Mouse (Mus musculus) cerebellum, adult 11 months (tissue): ENCODE results near the gene Trpm7.
"Not testable (repeated sequence)": the region's sequence is repeated elsewhere in the genome, so short reads cannot be mapped to it uniquely, and the experiment has no call there.

Experiments
- DNase-seq: peaks from one replicate; pipeline ENCODE4 v3.0.0; 2022

Gene Trpm7

DNA sequence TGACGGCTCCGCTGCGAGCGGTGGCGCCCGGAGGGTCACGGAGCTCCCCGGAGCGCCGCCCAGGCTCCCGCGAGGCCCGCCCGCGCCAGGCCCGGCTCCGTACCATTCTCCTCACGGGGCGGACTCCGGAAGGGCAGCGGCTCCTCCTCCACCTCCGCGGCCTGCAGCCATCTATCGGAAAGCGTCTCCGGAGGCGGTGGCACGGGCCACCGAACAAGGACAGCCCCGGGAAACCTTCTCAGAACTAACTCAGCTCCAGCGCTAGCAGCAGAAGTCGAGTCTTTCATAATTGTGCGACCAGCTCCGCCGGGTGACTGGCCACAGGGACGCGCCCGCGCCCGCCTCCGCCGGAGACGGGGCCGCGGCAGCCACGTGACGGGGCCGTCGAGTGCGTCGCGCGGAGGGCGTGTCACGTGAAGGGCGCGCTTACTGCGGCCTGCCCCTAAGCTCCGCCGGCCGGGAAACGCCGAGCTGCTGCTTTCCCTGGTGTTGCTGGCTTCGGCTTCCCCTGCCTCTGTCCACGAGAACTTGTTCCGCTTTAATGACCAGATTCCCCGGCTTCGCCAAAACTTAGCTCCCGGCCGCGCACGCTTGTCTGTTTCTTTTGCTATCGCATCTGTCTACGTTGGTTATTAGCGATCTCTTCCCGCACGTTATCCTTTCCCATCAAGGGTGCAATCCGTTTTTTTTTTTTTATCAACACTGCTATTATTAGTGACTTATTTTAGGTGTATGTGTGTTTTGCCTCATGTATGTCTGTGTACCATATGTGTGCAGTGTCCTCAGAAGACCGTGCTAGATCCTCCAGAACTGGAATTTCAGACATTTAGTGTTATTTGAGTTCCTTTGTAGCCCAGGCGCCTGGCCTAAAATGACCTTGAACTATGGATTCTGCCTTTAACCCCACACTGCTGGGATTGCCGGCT lies at the start of gene Trpm7:
Trpm7 (minus strand) TSS at position 360 of the 926 bp plus-strand sequence.
- peak; percentile 90 for DNase-seq

DNA sequence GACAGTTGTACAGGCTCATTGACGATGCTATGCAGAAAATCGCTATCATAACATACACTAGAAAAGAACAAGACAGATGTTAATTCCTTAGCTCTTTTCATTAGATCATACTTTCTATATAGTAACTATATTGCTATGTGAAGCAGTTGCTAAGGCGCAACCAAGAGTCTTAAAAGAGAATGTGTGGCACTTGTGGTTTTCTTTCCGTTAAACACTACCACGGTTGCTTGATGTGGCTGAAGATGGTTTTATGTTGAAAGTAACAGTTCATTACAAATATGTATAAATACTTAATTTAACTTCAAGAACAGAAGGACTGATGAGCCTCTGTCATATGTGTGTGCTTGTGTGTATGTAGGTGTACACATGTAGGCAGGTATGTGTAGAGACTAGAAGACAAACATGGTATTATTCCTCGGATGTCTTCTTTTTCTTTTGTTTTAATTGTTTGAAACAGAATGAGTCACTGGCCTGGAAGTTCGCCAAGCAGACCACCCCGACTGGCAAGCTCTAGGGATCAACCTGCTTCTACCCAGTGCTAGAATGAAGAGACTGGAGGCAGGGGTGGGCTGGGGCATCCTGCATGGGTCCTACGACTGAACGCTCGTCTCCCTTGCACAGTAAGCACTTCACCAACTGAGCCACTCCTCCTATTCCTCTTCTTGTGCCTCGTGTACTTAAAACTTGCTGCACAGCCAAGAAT lies 44.5 kb upstream of the Trpm7 start:
- no peak for DNase-seq

DNA sequence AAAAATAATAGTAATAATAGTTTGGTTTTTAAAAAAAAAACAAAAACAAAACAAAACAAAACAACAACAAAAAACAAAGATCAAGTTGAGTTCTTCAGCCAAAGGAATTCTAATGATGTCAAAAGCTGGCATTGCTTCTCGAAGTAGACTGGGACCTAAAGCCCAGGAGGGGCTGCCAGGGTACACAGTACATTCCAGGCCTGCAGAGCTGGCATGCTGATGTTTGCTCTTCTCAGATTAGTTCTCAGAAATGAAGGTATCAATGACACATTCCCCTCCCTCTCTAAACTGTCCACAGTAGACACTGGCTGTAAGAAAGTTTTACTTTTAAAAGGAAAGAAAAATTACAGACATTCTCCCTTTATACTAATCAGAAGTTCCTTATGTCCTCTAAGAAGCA lies 40.2 kb upstream of the Trpm7 start:
- no peak for DNase-seq

DNA sequence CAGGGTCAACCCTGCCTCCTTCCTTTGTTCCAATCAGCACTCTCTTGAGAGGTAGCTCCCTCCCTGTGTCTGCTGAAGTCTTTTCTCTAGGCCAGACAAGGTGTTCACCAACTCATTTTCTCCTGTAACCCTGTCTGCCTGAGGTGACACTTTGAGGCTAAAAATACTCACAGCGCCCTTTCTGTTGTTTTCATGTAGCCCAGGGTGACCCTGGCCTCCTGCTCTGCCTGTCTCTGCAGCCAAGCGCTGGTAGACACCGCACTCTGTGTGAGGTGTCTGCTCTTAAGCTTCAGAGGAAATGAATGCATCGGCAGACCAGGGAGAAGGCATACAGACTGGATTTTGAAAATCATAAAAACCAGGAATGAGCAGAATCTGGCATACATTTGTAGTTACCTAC lies 38.1 kb upstream of the Trpm7 start:
- DNase-seq = no peak

DNA sequence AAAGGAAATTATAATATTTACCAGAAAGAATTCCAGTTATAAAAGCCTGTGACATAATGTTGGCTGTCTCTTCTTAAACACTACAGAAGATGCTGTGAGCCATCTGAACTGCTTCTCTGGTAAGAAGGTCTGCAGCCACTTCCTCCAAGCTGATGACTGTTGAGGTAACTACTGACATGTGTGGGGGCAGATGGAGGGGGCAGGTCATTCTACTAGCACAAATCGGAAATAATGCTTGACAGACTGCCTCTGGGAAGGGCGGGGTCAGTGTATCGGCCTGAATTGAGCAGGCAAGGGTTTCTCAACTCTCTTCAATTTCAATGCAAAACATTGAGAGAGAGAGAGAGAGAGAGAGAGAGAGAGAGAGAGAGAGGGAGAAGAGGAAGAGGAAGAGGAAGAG lies 28.1 kb upstream of the Trpm7 start:
- DNase-seq = no peak

DNA sequence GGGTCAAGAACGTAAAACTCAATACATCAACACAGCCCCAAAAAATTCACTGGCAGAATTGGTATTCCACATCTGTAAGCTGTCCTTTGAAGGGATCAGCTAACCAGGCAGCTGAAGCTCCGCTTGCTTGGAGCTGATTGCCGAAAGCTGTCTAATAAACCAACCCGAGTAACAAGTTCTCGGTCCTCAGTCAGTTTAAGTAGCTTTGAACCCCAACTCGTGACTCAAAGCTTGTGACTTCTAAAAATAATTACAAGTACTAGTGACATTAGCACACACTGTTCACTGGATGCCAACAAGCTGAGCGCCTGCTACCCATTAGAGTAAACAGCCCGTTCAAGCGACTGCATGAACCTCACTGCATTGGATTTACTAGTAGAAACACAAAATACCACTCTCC lies 21.5 kb upstream of the Trpm7 start:
- DNase-seq = no peak

DNA sequence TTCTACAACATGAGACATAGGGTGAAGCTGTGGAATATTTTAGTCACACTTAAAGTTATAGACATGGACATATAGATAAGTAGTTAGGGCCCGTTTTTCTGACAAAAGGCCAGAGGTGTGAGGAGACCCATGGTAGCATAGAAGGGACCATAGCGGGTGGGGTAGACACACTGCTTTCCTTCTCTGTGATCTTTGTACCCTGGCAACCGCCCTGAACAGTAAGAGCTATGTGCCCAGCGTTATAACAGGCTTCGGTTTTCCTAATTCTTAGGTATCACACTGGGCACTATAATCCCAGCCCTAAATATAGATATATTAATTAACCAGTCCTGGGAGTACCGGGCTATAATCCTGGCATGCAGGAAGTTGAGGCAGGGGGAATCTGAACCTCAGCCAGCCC lies 20.9 kb upstream of the Trpm7 start:
- no peak for DNase-seq

DNA sequence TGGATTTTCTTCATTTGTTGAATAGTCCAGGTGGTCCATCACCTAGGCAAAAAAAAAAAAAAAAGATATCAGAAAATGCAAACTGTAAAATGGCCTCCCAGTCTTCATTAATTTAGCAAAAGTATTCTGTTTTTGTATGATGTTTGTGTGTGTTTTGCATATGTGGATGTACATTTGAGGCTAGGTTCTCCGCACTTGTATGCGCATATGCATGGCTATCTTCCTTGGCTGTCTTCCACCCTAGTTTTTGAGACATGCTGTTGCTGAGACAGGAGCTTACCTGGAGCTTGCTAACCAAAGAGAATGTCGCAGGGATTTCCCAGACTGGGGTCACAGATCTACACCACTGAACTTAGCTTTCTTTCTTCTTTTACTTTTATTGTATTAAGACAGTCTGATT lies 18.2 kb upstream of the Trpm7 start:
- no peak for DNase-seq

DNA sequence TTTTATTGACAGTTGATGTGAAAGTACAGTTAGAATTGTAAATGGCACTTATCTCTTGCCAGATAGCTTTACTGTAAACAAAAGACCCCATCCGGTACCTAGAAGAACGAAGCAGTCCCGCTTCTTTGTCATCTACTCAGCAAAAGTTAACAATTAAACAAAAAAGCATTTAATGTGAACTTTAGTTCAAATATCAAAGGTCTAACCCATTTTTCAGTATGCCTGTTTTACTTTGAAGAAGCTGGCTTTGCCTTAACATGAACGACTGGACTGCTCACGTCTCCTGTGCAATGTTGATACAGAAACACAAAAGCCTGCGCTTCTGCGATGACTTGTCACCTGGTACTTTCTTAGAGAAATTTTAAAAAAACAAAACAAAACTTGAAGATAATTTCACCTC lies 16.3 kb upstream of the Trpm7 start:
- DNase-seq = no peak

DNA sequence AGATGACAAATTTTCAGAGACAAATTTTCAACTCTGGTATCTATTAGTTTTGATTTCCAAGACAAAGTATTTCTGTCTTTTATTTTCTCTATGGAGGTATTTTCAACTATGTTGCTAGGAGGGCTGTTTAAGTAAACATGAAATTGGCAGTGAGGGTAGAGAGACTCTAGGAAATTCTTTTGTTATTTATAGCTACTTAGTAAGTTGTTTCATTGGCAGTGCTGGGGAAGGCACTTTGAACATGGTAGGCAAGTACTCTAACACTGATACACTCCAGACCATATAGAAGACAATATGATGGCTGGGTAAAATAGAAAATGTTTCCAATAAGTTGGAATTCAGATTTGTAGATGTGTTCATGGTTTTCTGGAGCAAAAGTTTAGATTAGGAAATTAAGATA lies 15.7 kb upstream of the Trpm7 start:
- no peak for DNase-seq

DNA sequence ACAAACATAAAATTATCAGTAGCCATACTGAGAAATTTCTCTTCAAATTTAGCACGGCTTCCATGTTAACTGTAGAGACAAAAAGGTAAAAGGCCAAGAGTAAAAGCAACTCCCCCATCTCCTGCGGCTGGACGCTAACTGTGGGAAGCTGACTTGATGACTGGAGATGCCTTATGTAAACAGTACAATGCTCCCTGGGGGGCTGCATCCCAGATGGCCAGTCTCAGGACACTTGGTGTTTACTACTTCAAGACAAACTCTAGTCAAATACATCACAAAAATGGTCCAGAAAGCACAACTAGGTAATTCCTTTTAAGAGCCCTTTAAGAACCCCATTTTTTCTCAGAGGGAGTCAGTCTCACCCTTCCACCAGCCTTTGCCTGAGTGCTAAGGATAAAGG lies 11.1 kb upstream of the Trpm7 start:
- DNase-seq = no peak

DNA sequence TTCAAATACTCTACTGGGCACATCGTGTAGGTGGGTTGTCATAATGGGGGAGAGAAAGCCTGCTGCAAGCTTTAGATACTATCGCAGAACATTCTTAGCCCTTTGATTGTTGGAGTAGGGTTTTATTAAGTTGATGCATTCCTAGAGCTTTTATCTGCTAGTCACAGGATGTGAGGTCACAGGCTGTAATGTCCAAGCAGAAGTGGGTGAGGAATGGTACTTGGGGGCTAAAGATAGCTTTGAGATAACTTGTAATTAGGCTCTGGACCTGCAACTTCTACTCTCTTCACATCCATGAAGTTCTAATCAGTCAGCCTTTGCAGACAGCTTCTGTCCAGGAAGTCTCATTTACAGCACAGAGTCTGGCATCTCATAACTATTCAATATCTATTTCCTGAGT lies 9.8 kb upstream of the Trpm7 start:
- DNase-seq = no peak

DNA sequence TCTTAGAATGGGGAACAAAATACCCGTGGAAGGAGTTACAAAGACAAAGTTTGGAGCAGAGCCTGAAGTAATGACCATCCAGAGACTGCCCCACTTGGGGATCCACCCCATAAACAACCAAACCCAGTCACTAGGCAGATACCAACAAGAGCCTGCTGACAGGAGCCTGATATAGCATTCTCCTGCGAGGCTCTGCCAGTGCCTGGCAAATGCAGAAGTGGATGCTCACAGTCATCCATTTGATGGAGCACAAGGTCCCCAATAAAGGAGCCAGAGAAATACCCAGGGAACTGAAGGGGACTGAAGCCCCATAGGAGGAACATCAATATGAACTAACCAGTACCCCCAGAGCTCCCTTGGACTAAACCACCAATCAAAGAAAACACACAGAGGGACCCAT lies 6.7 kb upstream of the Trpm7 start:
- not testable (repeated sequence) for DNase-seq

DNA sequence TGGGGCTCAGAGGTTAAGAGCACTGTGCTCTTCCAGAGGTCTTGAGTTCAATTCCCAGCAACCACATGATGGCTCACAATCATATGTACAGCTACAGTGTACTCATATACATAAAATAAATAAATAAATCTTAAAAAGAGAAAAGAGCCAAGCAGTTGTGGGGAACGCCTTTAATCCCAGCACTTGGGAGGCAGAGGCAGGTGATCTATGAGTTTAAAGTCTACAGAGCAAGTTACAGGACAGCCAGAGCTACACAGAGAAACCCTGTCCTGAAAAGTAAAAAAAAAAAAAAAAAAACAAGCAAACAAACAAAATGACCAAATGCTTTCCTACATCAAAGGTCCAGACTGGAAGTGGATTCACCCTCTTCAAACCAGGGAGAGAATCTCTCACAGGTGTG lies 2.0 kb upstream of the Trpm7 start:
- DNase-seq = no peak

DNA sequence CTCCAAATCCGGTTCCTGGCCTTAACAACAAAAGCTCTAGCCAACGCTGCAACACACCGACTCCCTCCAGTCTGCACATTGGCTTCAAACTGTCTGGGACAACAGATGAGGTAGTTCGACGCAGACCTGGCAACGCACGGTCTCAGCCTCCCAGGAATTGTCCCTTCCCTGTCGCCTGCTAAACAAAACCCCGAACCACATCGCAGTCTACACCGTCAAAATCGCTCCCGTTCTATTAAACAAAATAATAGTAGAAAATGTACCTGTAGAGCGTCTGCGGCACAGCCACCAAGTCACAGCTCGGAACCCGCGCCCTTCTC lies 554 bp downstream of the Trpm7 start:
- DNase-seq = peak; percentile 27

DNA sequence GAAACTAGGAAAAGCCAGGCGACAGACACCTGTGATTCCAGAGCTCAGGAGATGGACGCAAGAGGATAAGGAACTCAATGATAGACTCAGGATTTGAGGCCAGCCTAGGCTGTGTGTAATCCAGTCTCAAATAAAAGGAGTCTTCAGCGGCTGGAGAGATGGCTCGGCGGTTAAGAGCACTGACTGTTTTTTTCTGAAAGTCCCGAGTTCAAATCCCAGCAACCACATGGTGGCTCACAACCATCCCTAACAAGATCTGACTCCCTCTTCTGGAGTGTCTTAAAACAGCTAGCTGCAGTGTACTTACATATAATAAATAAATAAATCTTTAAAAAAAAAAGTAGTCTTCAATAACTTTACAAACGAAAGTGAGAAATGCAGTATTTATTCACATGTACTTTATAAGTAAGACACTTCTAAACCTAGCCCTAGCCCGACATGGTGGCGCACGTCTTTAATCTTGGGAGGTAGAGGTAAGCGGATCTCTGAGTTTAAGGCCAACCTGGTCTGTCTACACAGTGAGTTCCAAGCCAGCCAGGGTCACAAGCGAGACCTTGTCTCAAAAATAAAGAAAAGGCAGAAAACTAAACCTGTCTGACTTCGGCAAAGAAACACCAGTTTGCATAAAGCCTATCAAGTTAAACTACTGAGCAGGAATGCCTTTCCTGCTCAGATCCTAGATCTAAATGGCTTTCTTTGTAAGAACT lies 1.1 kb downstream of the Trpm7 start:
- peak; percentile 10 for DNase-seq

DNA sequence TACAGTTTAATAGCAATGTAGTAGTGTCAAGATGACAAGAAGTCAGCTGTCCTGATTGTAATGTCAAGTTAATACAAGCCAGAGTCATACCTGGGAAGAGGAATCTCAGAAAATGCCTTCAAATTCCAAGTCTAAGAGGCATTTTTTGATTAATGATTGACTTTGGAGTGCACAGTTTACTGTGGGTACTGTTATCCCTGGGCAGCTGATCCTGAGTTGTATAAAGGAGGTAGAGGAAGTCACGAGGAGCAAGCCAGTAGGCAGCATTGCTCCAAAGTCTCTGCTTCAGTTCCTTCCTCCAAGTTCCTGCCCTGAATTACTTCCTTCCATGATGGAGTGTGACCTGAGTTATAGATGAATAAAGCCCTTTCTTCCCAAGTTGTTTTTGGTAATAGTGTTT lies 9.7 kb downstream of the Trpm7 start:
- no peak for DNase-seq

DNA sequence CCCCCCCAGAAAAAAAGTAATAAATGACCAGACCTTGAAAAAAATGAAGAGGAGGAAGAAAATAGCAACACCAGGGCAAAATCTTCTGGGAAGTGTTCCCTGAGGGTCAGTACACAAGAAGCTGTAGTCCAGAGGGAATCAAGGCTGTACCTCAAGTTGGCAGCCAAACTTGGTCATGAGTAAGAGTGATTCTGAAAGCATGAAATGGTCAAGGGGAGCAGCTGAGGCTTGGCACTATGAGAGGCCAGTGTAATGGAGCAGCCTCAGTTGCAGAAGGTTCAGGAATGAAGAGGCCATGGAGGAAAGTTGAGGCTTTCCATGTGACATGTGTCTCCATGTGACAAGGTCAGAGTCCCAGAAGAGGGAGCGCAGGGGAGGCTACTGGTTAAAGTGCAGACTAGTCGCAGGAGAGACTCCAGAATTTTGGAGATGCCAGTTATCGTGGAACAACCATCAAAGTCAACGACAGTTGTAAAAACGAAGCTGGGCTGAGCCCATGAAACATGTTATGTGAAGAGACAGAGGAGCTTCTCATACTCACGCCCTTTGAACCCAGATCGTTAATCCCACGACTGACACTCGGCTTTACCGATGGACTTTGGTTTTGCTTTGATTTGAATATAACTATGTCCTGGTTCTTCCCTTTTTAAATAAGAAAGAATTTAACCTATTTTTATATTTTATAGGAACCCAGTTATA lies 10.4 kb downstream of the Trpm7 start:
- DNase-seq = no peak

DNA sequence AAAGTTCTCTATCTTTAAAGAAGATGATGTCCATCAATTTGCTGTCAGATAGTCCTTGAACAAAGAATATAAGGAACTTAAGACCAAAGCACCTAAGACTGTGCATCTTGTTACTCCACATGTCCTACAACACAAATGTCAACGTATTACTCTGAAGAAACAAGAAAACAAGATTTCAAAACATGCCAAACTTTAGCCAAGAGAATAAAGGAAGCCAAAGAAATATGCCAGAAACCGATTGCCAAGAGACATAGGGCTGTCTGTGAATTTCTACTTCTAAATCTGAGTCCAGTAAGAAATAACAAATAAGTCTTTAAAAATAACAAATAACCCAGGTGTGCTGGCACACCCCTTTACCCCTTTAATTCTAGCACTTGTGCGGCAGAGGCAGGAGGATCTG lies 11.0 kb downstream of the Trpm7 start:
- DNase-seq = no peak

DNA sequence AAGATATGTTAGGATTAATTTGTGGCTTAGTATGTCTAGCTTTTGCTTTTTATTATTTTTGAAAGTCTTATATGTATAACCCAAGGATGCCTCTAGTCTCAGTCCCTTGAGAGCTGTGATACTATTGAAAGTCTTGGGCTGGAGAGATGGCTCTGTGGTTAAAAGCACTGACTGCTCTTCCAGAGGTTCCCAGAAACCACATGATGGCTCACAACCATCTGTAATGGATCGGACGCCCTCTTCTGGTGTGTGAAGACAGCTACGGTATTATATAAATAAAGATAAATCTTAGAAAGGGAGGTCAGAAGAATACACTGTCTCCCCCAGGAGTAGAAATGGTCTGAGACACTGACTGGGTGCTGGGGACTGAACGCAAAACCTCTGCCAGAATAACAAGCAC lies 31.3 kb downstream of the Trpm7 start:
- DNase-seq = no peak

DNA sequence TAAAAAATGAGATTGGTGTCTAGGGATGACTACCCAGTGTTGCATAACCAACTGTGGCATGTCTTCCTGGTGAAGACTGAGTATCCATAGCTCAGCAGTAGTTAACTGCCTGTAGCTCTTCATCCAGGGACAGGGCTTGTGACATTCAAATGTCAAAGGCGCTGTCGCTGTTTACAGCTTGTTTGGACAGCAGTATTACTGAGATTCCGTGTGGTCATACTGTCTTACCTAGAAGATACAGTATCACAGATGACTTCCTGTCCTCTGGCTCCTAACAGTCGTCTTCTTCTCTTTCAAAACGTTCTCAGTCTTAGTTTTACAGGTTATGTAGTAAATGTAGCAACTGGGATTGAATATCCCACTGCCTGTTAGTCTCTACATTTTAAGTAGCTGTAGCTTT lies 37.2 kb downstream of the Trpm7 start:
- DNase-seq = no peak

DNA sequence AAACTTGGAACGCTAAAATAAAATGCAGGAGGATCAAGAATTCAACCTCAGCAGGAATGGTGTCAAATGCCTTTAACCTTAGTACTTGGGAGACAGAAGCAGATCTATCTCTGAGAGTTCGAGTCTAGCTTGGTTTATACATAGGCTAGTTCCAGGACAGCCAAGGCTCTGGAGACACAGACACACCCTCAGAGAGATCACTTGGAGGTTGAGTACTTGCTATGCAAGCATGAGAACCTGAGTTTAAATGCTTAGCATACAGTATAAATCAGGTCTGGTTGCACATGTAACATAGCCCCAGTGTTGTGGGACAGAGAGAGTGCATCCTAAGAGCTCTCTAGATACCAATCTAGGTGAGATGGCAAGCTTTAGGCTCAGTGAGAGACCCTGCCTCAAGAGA lies 58.6 kb downstream of the Trpm7 start:
- no peak for DNase-seq

DNA sequence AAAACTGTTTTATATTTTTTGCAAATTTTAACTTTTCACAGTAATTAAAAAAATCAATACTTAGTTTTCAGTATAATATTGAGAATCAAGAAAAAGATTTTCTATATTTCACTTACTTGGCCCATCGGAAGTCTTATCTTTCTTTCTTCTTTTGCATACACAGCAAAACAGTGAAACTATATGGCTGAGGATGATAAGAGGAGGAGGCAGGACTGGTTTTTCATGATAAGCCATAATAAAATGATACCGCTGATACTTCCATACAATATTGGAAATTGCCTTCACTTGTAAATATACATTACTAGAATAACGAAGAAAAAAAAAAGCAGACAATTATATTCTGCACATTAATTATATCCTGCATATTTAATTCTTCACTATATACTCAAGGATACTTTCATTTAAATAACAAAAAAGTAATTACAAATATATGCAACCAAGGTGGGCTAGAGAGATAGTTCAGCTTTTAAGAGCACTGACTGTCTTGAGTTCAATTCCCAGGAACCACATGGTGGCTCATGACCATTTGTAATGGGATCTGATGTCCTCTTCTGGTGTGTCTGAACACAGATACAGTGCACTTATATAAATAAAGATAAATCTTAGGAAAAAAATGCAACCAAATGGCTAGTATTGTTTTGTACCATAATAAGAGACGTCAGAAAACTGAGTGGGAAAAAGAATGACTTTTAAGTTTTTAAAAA lies 59.2 kb downstream of the Trpm7 start:
- DNase-seq = no peak
